Comparison of ENCODE assay signal across 22 mouse cellular contexts in genomic region chr17:84353224-84353901, GRCm38 (mm10).
DNase-seq lines count a peak whose midpoint lies in the region; ATAC-seq and TF ChIP-seq lines count a peak whose summit lies in the region.
"Had no signal": no experiment of that assay in that cellular context is flagged by ENCODE, and none has a peak within 500 bp of the region (broad histone marks: within the 10 kb centered on the region; RNA-seq: fewer than 3 reads in every experiment).

No protein-coding gene starts in this region.

- H3K9me3 ChIP-seq in intestine, embryonic 14.5 days (ENCODE audit: control insufficient read depth, low read length): no peaks in the 10 kb centered on the region
- H3K9me3 ChIP-seq in intestine, embryonic 16.5 days (ENCODE audit: control insufficient read depth, low read length): no peaks in the 10 kb centered on the region
- no peaks in the 10 kb centered on the region for H3K9me3 ChIP-seq in lung, embryonic 14.5 days (ENCODE audit: low read depth, low read length)
- H3K9me3 ChIP-seq in CH12.LX (replicated peaks; ENCODE audit: low read length): no peaks in the 10 kb centered on the region
- no peaks in the 10 kb centered on the region for H3K9me3 ChIP-seq in embryonic facial prominence, embryonic 14.5 days (ENCODE audit: control insufficient read depth, low read length)
- H3K9me3 ChIP-seq: forebrain, embryonic 12.5 days; G1E; hindbrain, embryonic 15.5 days; midbrain, embryonic 15.5 days; neural tube, embryonic 12.5 days had no signal

- no peak overlapping the region for H3K4me3 ChIP-seq in intestine, embryonic 14.5 days (ENCODE audit: low read depth, low read length)
- H3K4me3 ChIP-seq in intestine, embryonic 16.5 days (ENCODE audit: low read length): no peak overlapping the region
- H3K4me3 ChIP-seq in lung, embryonic 14.5 days (ENCODE audit: low read depth, low read length): no peak overlapping the region
- H3K4me3 ChIP-seq in CH12.LX (replicated peaks in 1 of 3; ENCODE audit: low read depth in 2 of 3, low read length in 2 of 3, poor library complexity in 1 of 3): no peak overlapping the region
- no peak overlapping the region for H3K4me3 ChIP-seq in embryonic facial prominence, embryonic 14.5 days (ENCODE audit: low read depth, low read length)
- H3K4me3 ChIP-seq: erythroblast, embryonic 14.5 days; forebrain, embryonic 12.5 days; hindbrain, embryonic 15.5 days; midbrain, embryonic 15.5 days; neural tube, embryonic 12.5 days had no signal

- in situ Hi-C loops in CH12.LX (cut with MboI; ENCODE audit: low pct_ligation_motif_present, low pct_unique_long_range_greater_than_20kb, low sequenced_read_pairs): no loop called here

- no peak for TF ChIP-seq EP300 in CH12.LX (IDR thresholded peaks at IDR 0.05; ENCODE audit: low read length)

- peaks cover 10% of the 10 kb centered on the region; the same call in 1 of the 2 replicates for H3K36me3 ChIP-seq in intestine, embryonic 14.5 days (ENCODE audit: control insufficient read depth, insufficient read depth, low read length)
- no peaks in the 10 kb centered on the region for H3K36me3 ChIP-seq in intestine, embryonic 16.5 days (ENCODE audit: control insufficient read depth, insufficient read depth, low read length)
- H3K36me3 ChIP-seq in lung, embryonic 14.5 days (ENCODE audit: insufficient read depth): 0 out of 2 replicates have a peak, but pooled peaks cover 7% of the 10 kb centered on the region
- peaks cover 11 to 55% of the 10 kb centered on the region in 2 experiments for H3K36me3 ChIP-seq in CH12.LX (replicated peaks in 1 of 2; ENCODE audit: control insufficient read depth in 1 of 2, insufficient read depth in 1 of 2, low read length in 1 of 2)
- 0 out of 2 replicates have a peak, but pooled peaks cover 17% of the 10 kb centered on the region for H3K36me3 ChIP-seq in embryonic facial prominence, embryonic 14.5 days (ENCODE audit: control insufficient read depth, insufficient read depth, low read length)
- H3K36me3 ChIP-seq: hindbrain, embryonic 15.5 days; midbrain, embryonic 15.5 days had no signal

- TF ChIP-seq CTCF in lung, embryonic 14.5 days (IDR thresholded peaks at IDR 0.05; ENCODE audit: low read depth): no peak
- TF ChIP-seq CTCF in CH12.LX (conservative IDR thresholded peaks at IDR 0.05 in 1 of 2, IDR thresholded peaks at IDR 0.05 in 1 of 2; ENCODE audit: low read depth in 2 of 2, low read length in 2 of 2): no peak

- H3K27me3 ChIP-seq in intestine, embryonic 14.5 days (replicated peaks; ENCODE audit: control insufficient read depth, insufficient read depth, low read length): no peaks in the 10 kb centered on the region
- H3K27me3 ChIP-seq in intestine, embryonic 16.5 days (replicated peaks; ENCODE audit: control insufficient read depth, insufficient read depth, low read length): no peaks in the 10 kb centered on the region
- no peaks in the 10 kb centered on the region for H3K27me3 ChIP-seq in lung, embryonic 14.5 days (ENCODE audit: insufficient read depth, low read length)
- H3K27me3 ChIP-seq in CH12.LX (replicated peaks): no peaks in the 10 kb centered on the region
- no peaks in the 10 kb centered on the region for H3K27me3 ChIP-seq in embryonic facial prominence, embryonic 14.5 days (replicated peaks; ENCODE audit: control insufficient read depth, insufficient read depth, low read length)
- H3K27me3 ChIP-seq: forebrain, embryonic 12.5 days; hindbrain, embryonic 15.5 days; midbrain, embryonic 15.5 days; neural tube, embryonic 12.5 days; Patski had no signal

- H3K9ac ChIP-seq in intestine, embryonic 14.5 days (ENCODE audit: low read length): no peak overlapping the region
- H3K9ac ChIP-seq in intestine, embryonic 16.5 days (ENCODE audit: low read depth, low read length): no peak overlapping the region
- no peak overlapping the region for H3K9ac ChIP-seq in lung, embryonic 14.5 days
- 0 out of 2 replicates have a peak overlapping the region, but pooled peaks have one; percentile 13 for H3K9ac ChIP-seq in CH12.LX (ENCODE audit: insufficient read depth, low read depth)
- no peak overlapping the region for H3K9ac ChIP-seq in embryonic facial prominence, embryonic 14.5 days (ENCODE audit: low read depth, low read length)
- H3K9ac ChIP-seq: forebrain, embryonic 12.5 days; hindbrain, embryonic 15.5 days; liver, embryonic 14.5 days; midbrain, embryonic 15.5 days; neural tube, embryonic 12.5 days had no signal

- peak overlapping the region; percentile 52; the same call in 1 of the 2 replicates for H3K27ac ChIP-seq in intestine, embryonic 14.5 days (ENCODE audit: low read depth)
- H3K27ac ChIP-seq in intestine, embryonic 16.5 days (ENCODE audit: low read length): no peak overlapping the region; the same call in 1 of the 2 replicates
- peak overlapping the region; percentile 77 for H3K27ac ChIP-seq in lung, embryonic 14.5 days (ENCODE audit: low read depth)
- H3K27ac ChIP-seq in CH12.LX (ENCODE audit: insufficient read depth, low read depth): peak overlapping the region; percentile 95
- peak overlapping the region; percentile 52 for H3K27ac ChIP-seq in embryonic facial prominence, embryonic 14.5 days (replicated peaks; ENCODE audit: low read depth, low read length)
- H3K27ac ChIP-seq: forebrain, embryonic 12.5 days; hindbrain, embryonic 15.5 days; liver, embryonic 14.5 days; macrophage; midbrain, embryonic 15.5 days; neural tube, embryonic 12.5 days had no signal

- H3K4me1 ChIP-seq in intestine, embryonic 14.5 days (replicated peaks; ENCODE audit: control insufficient read depth, insufficient read depth, low read length): peaks cover 3% of the 10 kb centered on the region; the same call in 1 of the 2 replicates
- H3K4me1 ChIP-seq in intestine, embryonic 16.5 days (ENCODE audit: control insufficient read depth, insufficient read depth, low read length): peaks cover 15% of the 10 kb centered on the region
- peaks cover 5% of the 10 kb centered on the region; the same call in 1 of the 2 replicates for H3K4me1 ChIP-seq in lung, embryonic 14.5 days (ENCODE audit: insufficient read depth)
- peaks cover 15 to 48% of the 10 kb centered on the region in 2 experiments for H3K4me1 ChIP-seq in CH12.LX (ENCODE audit: control insufficient read depth in 1 of 2, insufficient read depth in 2 of 2)
- peaks cover 26% of the 10 kb centered on the region for H3K4me1 ChIP-seq in embryonic facial prominence, embryonic 14.5 days (ENCODE audit: control insufficient read depth, insufficient read depth, low read length)

- no peak for TF ChIP-seq POLR2A in CH12.LX (IDR thresholded peaks at IDR 0.05; ENCODE audit: low read depth, low read length)

- H3K79me2 ChIP-seq in CH12.LX (replicated peaks; ENCODE audit: control insufficient read depth, extremely low read depth, insufficient read depth, poor library complexity, severe bottlenecking): no peaks in the 10 kb centered on the region

- dilution Hi-C loops in CH12.LX (cut with MboI; ENCODE audit: extremely low pct_ligation_motif_present, extremely low pct_unique_long_range_greater_than_20kb, low sequenced_read_pairs): no loop called here

- no peak for ATAC-seq in intestine, embryonic 14.5 days (replicated peaks; ENCODE audit: low FRiP score, low TSS enrichment, low read depth)
- ATAC-seq in intestine, embryonic 16.5 days: no peak
- peak; percentile 50; the same call in 1 of the 2 replicates for ATAC-seq in lung, embryonic 14.5 days (ENCODE audit: insufficient read depth)
- no peak for ATAC-seq in embryonic facial prominence, embryonic 14.5 days (ENCODE audit: low read depth)
- ATAC-seq: midbrain, embryonic 15.5 days; Patski had no signal

- no peak overlapping the region for H3K4me2 ChIP-seq in intestine, embryonic 14.5 days (ENCODE audit: low read length)
- H3K4me2 ChIP-seq in intestine, embryonic 16.5 days (ENCODE audit: low read depth, low read length): no peak overlapping the region
- H3K4me2 ChIP-seq in lung, embryonic 14.5 days: no peak overlapping the region
- peak overlapping the region; percentile 54 for H3K4me2 ChIP-seq in CH12.LX (ENCODE audit: insufficient read depth, low read depth, poor library complexity, severe bottlenecking)
- H3K4me2 ChIP-seq in embryonic facial prominence, embryonic 14.5 days (ENCODE audit: low read depth, low read length): no peak overlapping the region
- H3K4me2 ChIP-seq: forebrain, embryonic 12.5 days; hindbrain, embryonic 15.5 days; midbrain, embryonic 15.5 days; neural tube, embryonic 12.5 days had no signal

- WGBS in intestine, embryonic 14.5 days: 80% methylated on average over 3 of the region's 3 CpGs
- WGBS in intestine, embryonic 16.5 days: 85% methylated on average over 3 of the region's 3 CpGs
- WGBS in lung, embryonic 14.5 days: 79% methylated on average over 3 of the region's 3 CpGs
- 79% methylated on average over 3 of the region's 3 CpGs for WGBS in embryonic facial prominence, embryonic 14.5 days

- no peak for DNase-seq in intestine, embryonic 14.5 days (ENCODE audit: low spot score)
- DNase-seq in lung, embryonic 14.5 days: peak; percentile 17
- DNase-seq in lung, postnatal 10 days: no peak
- peak; percentile 44 for DNase-seq in CH12.LX (ENCODE audit: extremely low read depth)
- no peak for DNase-seq in embryonic facial prominence, embryonic 14.5 days (ENCODE audit: low spot score)
- DNase-seq in layer of hippocampus, postnatal 10 days (ENCODE audit: low spot score in 2 of 2): no peak
- no peak for DNase-seq in spleen, postnatal 14 days (ENCODE audit: low spot score in 2 of 2)
- DNase-seq: adrenal gland, postnatal 36 days; gastrocnemius, postnatal 36 days; kidney, adult 18-20 months; kidney, postnatal 4 days; thymus, postnatal 25 days had no signal

- TF ChIP-seq RAD21 in CH12.LX (IDR thresholded peaks at IDR 0.05; ENCODE audit: low read depth, low read length): no peak

TF ChIP-seq in CH12.LX, 34 proteins besides CTCF, POLR2A, EP300 and RAD21 (continues in another document):
- TF ChIP-seq JUN (IDR thresholded peaks at IDR 0.05; ENCODE audit: insufficient read depth, low read depth, low read length): peak; percentile 66
- TF ChIP-seq ZNF384 (IDR thresholded peaks at IDR 0.05; ENCODE audit: low read depth, low read length): peak; percentile 40; the same call in 1 of the 2 replicates
- TF ChIP-seq MAX (IDR thresholded peaks at IDR 0.05; ENCODE audit: low read length): 0 out of 2 replicates have a peak, but pooled peaks have one; percentile 58
- TF ChIP-seq MAFK (IDR thresholded peaks at IDR 0.05; ENCODE audit: insufficient replicate concordance, low read length): no peak
- no peak for TF ChIP-seq SMC3 (IDR thresholded peaks at IDR 0.05; ENCODE audit: low read depth, low read length)
- TF ChIP-seq MYC (IDR thresholded peaks at IDR 0.05; ENCODE audit: low read depth, low read length): no peak
- no peak for TF ChIP-seq PAX5 (IDR thresholded peaks at IDR 0.05; ENCODE audit: low read length)
- 0 out of 2 replicates have a peak, but pooled peaks have one; percentile 13 for TF ChIP-seq MXI1 (IDR thresholded peaks at IDR 0.05; ENCODE audit: low read depth, low read length)
- TF ChIP-seq CHD2 (IDR thresholded peaks at IDR 0.05; ENCODE audit: low read length): peak; percentile 49; the same call in 1 of the 2 replicates
- TF ChIP-seq ELF1 (IDR thresholded peaks at IDR 0.05; ENCODE audit: low read depth, low read length): no peak
- 0 out of 2 replicates have a peak, but pooled peaks have one; percentile 7 for TF ChIP-seq TCF12 (IDR thresholded peaks at IDR 0.05; ENCODE audit: low read depth, low read length)
- TF ChIP-seq CHD1 (IDR thresholded peaks at IDR 0.05; ENCODE audit: low read depth, low read length): peak; percentile 79; the same call in 1 of the 2 replicates

Comparison
In these comparisons a context has a peak if more than half of its experiments do, and no peak if none do; other contexts are left out.
1. DNase-seq: peak in lung, embryonic 14.5 days (single experiment) and CH12.LX (single experiment); none in intestine, embryonic 14.5 days (single experiment), lung, postnatal 10 days (single experiment), embryonic facial prominence, embryonic 14.5 days (single experiment), layer of hippocampus, postnatal 10 days (0 of 2) and spleen, postnatal 14 days (0 of 2).